Mouse (Mus musculus) midbrain, embryonic 12.5 days (tissue): ENCODE measurements around the gene Lyrm1. TPM values are rescaled to one million over a fixed set of nuclear protein-coding genes. Genes with fewer than 3 reads are reported as not detected.
A peak's percentile ranks its signal among the peaks of the same experiment; 100 is the strongest.

Source experiments
- ATAC-seq: fragments of 200-750 bp; cut with Nextera tagmentation; 2 replicates; pipeline ENCODE4 v1.8.0; 2017; ENCODE audit warnings: low read depth, moderate TSS enrichment, moderate library complexity; ENCODE audit not compliant: low FRiP score
- H3K27ac ChIP-seq: fragments of 300-500 bp; sonication (generic); replicated peaks from 2 replicates; pipeline ENCODE4 v1.5.1; 2016; ENCODE audit warnings: mild to moderate bottlenecking
- H3K27me3 ChIP-seq: fragments of 300-500 bp; sonication (generic); 2 replicates; pipeline ENCODE4 v1.6.1; 2016; ENCODE audit warnings: mild to moderate bottlenecking
- H3K36me3 ChIP-seq: fragments of 300-500 bp; sonication (generic); 2 replicates; pipeline ENCODE4 v1.6.1; 2016
- H3K4me1 ChIP-seq: fragments of 300-500 bp; sonication (generic); 2 replicates; pipeline ENCODE4 v1.6.1; 2016
- H3K4me2 ChIP-seq: fragments of 300-500 bp; sonication (generic); replicated peaks from 2 replicates; pipeline ENCODE4 v1.6.1; 2016; ENCODE audit warnings: mild to moderate bottlenecking, moderate library complexity
- H3K4me3 ChIP-seq: fragments of 300-500 bp; sonication (generic); 2 replicates; pipeline ENCODE4 v1.5.1; 2016; ENCODE audit warnings: mild to moderate bottlenecking
- H3K9ac ChIP-seq: fragments of 300-500 bp; sonication (generic); replicated peaks from 2 replicates; pipeline ENCODE4 v1.6.1; 2016; ENCODE audit warnings: mild to moderate bottlenecking, moderate library complexity
- H3K9me3 ChIP-seq: fragments of 300-500 bp; sonication (generic); 2 replicates; pipeline ENCODE4 v1.6.1; 2016; ENCODE audit warnings: mild to moderate bottlenecking
- WGBS: fragments of 180-500 bp; shearing (Covaris S2); methylation state at CpG from one replicate; pipeline ENCODE4 v1.1.7; 2016; 5-methylcytosine and 5-hydroxymethylcytosine counted together
- polyA plus RNA-seq: library from polyadenylated mRNA; unstranded; fragments of >200 nt; fragmentation: Nextera tagmentation; extraction: Ambion mirVana; gene quantifications from 2 replicates; pipeline ENCODE4 v1.2.1, GENCODE M21; 2016

The Lyrm1 gene
- 12.8 and 14.0 TPM in 2 replicates for polyA plus RNA-seq

GRCm38 (mm10) chr7:119895639-119896512, at the start of gene Lyrm1, which contains the start of gene Dcun1d3:
Gene Lyrm1 (plus strand): TSS chr7:119895861.
Gene Dcun1d3 (minus strand): TSS chr7:119896298.
- under 1% methylated on average over 63 of the region's 63 CpGs for WGBS
- Histone ChIP-seq H3K36me3 (no peaks in the 10 kb centered on the region), H3K27me3 (no peaks in the 10 kb centered on the region), H3K9ac (peak within 1 kb of the TSS; percentile 70), H3K4me3 (peak within 1 kb of the TSS; percentile 64), H3K27ac (peak within 1 kb of the TSS; percentile 97), H3K4me2 (peak within 1 kb of the TSS; percentile 71), H3K4me1 (peaks cover 25% of the 10 kb centered on the region), H3K9me3 (no peaks in the 10 kb centered on the region)
- ATAC-seq, result peak; percentile 97

- H3K27ac ChIP-seq, result no peak overlapping the region
- no peaks in the 10 kb centered on the region for H3K27me3 ChIP-seq
- peaks cover 10% of the 10 kb centered on the region; the same call in 1 of the 2 replicates for H3K36me3 ChIP-seq
- no peak overlapping the region for H3K4me3 ChIP-seq
- H3K9ac ChIP-seq, result no peak overlapping the region
- no peak for ATAC-seq
- WGBS, result 83% methylated on average over 2 of the region's 2 CpGs
- no peak overlapping the region for H3K4me2 ChIP-seq
- no peaks in the 10 kb centered on the region for H3K4me1 ChIP-seq
- H3K9me3 ChIP-seq, result no peaks in the 10 kb centered on the region
Measured at GRCm38 (mm10) chr7:119847396-119847795, 48.3 kb upstream of the Lyrm1 start.

GRCm38 (mm10) chr7:119849096-119849495, 46.6 kb upstream of the Lyrm1 start:
- Histone ChIP-seq H3K9me3 (no peaks in the 10 kb centered on the region), H3K4me1 (no peaks in the 10 kb centered on the region), H3K27me3 (no peaks in the 10 kb centered on the region), H3K9ac (no peak overlapping the region), H3K4me2 (no peak overlapping the region), H3K36me3 (peaks cover 16% of the 10 kb centered on the region; the same call in 1 of the 2 replicates), H3K27ac (no peak overlapping the region), H3K4me3 (no peak overlapping the region)
- no peak for ATAC-seq
- 4% methylated on average over 1 of the region's 1 CpGs for WGBS

GRCm38 (mm10) chr7:119850737-119851136, 44.9 kb upstream of the Lyrm1 start:
- H3K9ac ChIP-seq, result no peak overlapping the region
- ATAC-seq, result no peak
- no peak overlapping the region for H3K4me3 ChIP-seq
- H3K4me2 ChIP-seq, result no peak overlapping the region
- no peaks in the 10 kb centered on the region for H3K4me1 ChIP-seq
- peaks cover 18% of the 10 kb centered on the region; the same call in 1 of the 2 replicates for H3K36me3 ChIP-seq
- H3K9me3 ChIP-seq, result no peaks in the 10 kb centered on the region
- H3K27ac ChIP-seq, result no peak overlapping the region
- no peaks in the 10 kb centered on the region for H3K27me3 ChIP-seq
- WGBS, result 83% methylated on average over 5 of the region's 5 CpGs

GRCm38 (mm10) chr7:119852494-119852893, 43.2 kb upstream of the Lyrm1 start:
- no peak for ATAC-seq
- Histone ChIP-seq H3K36me3 (peaks cover 21% of the 10 kb centered on the region), H3K9ac (no peak overlapping the region)

GRCm38 (mm10) chr7:119853186-119853585, 42.5 kb upstream of the Lyrm1 start:
- 89% methylated on average over 1 of the region's 1 CpGs for WGBS
- no peaks in the 10 kb centered on the region for H3K4me1 ChIP-seq
- no peak overlapping the region for H3K27ac ChIP-seq
- peaks cover 24% of the 10 kb centered on the region for H3K36me3 ChIP-seq
- H3K4me2 ChIP-seq, result no peak overlapping the region
- H3K4me3 ChIP-seq, result no peak overlapping the region
- H3K9ac ChIP-seq, result no peak overlapping the region
- no peak for ATAC-seq
- no peaks in the 10 kb centered on the region for H3K9me3 ChIP-seq
- H3K27me3 ChIP-seq, result no peaks in the 10 kb centered on the region

More at GRCm38 (mm10) chr7:119852494-119852893, 43.2 kb upstream of the Lyrm1 start:
- Histone ChIP-seq H3K4me3 (no peak overlapping the region), H3K27ac (no peak overlapping the region), H3K9me3 (no peaks in the 10 kb centered on the region), H3K4me2 (no peak overlapping the region), H3K27me3 (no peaks in the 10 kb centered on the region), H3K4me1 (no peaks in the 10 kb centered on the region)

GRCm38 (mm10) chr7:119854362-119854761, 41.3 kb upstream of the Lyrm1 start:
- H3K4me2 ChIP-seq, result no peak overlapping the region
- no peak overlapping the region for H3K27ac ChIP-seq
- H3K4me3 ChIP-seq, result no peak overlapping the region
- peaks cover 32% of the 10 kb centered on the region for H3K36me3 ChIP-seq
- no peak for ATAC-seq
- H3K4me1 ChIP-seq, result no peaks in the 10 kb centered on the region
- H3K27me3 ChIP-seq, result no peaks in the 10 kb centered on the region
- H3K9ac ChIP-seq, result no peak overlapping the region
- H3K9me3 ChIP-seq, result no peaks in the 10 kb centered on the region
- 97% methylated on average over 2 of the region's 2 CpGs for WGBS

GRCm38 (mm10) chr7:119855031-119855430, 40.6 kb upstream of the Lyrm1 start:
- Histone ChIP-seq H3K27ac (no peak overlapping the region), H3K4me2 (no peak overlapping the region), H3K36me3 (peaks cover 33% of the 10 kb centered on the region), H3K9me3 (no peaks in the 10 kb centered on the region), H3K4me3 (no peak overlapping the region), H3K4me1 (no peaks in the 10 kb centered on the region), H3K27me3 (no peaks in the 10 kb centered on the region), H3K9ac (no peak overlapping the region)
- ATAC-seq, result no peak

GRCm38 (mm10) chr7:119859476-119859875, 36.2 kb upstream of the Lyrm1 start:
- 76% methylated on average over 6 of the region's 6 CpGs for WGBS
- no peak overlapping the region for H3K4me2 ChIP-seq
- no peaks in the 10 kb centered on the region for H3K27me3 ChIP-seq
- H3K27ac ChIP-seq, result no peak overlapping the region
- H3K36me3 ChIP-seq, result peaks cover 18% of the 10 kb centered on the region
- ATAC-seq, result no peak
- H3K4me1 ChIP-seq, result peaks cover 28% of the 10 kb centered on the region
- H3K9ac ChIP-seq, result no peak overlapping the region
- no peak overlapping the region for H3K4me3 ChIP-seq
- no peaks in the 10 kb centered on the region for H3K9me3 ChIP-seq

GRCm38 (mm10) chr7:119860116-119860515, 35.5 kb upstream of the Lyrm1 start:
- WGBS, result 93% methylated on average over 3 of the region's 3 CpGs
- Histone ChIP-seq H3K27me3 (no peaks in the 10 kb centered on the region), H3K36me3 (peaks cover 15% of the 10 kb centered on the region), H3K27ac (no peak overlapping the region), H3K9me3 (no peaks in the 10 kb centered on the region), H3K4me1 (peaks cover 28% of the 10 kb centered on the region), H3K4me3 (no peak overlapping the region), H3K4me2 (no peak overlapping the region), H3K9ac (no peak overlapping the region)
- no peak for ATAC-seq

- no peak overlapping the region for H3K4me2 ChIP-seq
Measured at GRCm38 (mm10) chr7:119860554-119860953, 35.1 kb upstream of the Lyrm1 start.

GRCm38 (mm10) chr7:119860971-119861334, 34.7 kb upstream of the Lyrm1 start:
- H3K27ac ChIP-seq, result peak overlapping the region; percentile 77
- H3K27me3 ChIP-seq, result no peaks in the 10 kb centered on the region
- H3K4me3 ChIP-seq, result no peak overlapping the region
- peaks cover 28% of the 10 kb centered on the region for H3K4me1 ChIP-seq
- no peaks in the 10 kb centered on the region for H3K9me3 ChIP-seq
- peaks cover 15% of the 10 kb centered on the region for H3K36me3 ChIP-seq
- no peak overlapping the region for H3K9ac ChIP-seq
- H3K4me2 ChIP-seq, result no peak overlapping the region
- ATAC-seq, result no peak

More at GRCm38 (mm10) chr7:119860554-119860953, 35.1 kb upstream of the Lyrm1 start:
- 87% methylated on average over 2 of the region's 2 CpGs for whole genome bisulfite sequencing
- H3K27ac ChIP-seq, result no peak overlapping the region
- H3K9ac ChIP-seq, result no peak overlapping the region
- peaks cover 28% of the 10 kb centered on the region for H3K4me1 ChIP-seq
- no peaks in the 10 kb centered on the region for H3K9me3 ChIP-seq
- H3K27me3 ChIP-seq, result no peaks in the 10 kb centered on the region
- peaks cover 15% of the 10 kb centered on the region for H3K36me3 ChIP-seq
- H3K4me3 ChIP-seq, result no peak overlapping the region
- ATAC-seq, result no peak
